Mouse (Mus musculus) limb, embryonic 15.5 days (tissue): Measurements from ENCODE around the gene Ppid. TPM values are rescaled to one million over a fixed set of nuclear protein-coding genes. Genes with fewer than 3 reads are reported as not detected.
"Not testable (repeated sequence)": the region's sequence is repeated elsewhere in the genome, so short reads cannot be mapped to it uniquely, and the experiment has no call there.

Experiments used
- ATAC-seq: fragments of 200-750 bp; cut with Nextera tagmentation; 2 replicates; pipeline ENCODE4 v1.8.0; 2017; ENCODE audit warnings: low read depth, moderate TSS enrichment; ENCODE audit not compliant: insufficient number of reproducible peaks, low FRiP score, low TSS enrichment
- H3K27ac ChIP-seq: fragments of 300-500 bp; sonication (generic); 2 replicates; pipeline ENCODE4 v1.5.1; 2015; ENCODE audit warnings: moderate library complexity, mild to moderate bottlenecking, inconsistent platforms
- H3K27me3 ChIP-seq: fragments of 300-500 bp; sonication (generic); 2 replicates; pipeline ENCODE4 v1.6.1; 2015; ENCODE audit warnings: inconsistent platforms
- H3K36me3 ChIP-seq: fragments of 300-500 bp; sonication (generic); 2 replicates; pipeline ENCODE4 v1.6.1; 2015; ENCODE audit warnings: inconsistent platforms
- H3K4me1 ChIP-seq: fragments of 300-500 bp; sonication (generic); 2 replicates; pipeline ENCODE4 v1.6.1; 2015; ENCODE audit warnings: inconsistent platforms
- H3K4me2 ChIP-seq: fragments of 300-500 bp; sonication (generic); 2 replicates; pipeline ENCODE4 v1.6.1; 2015; ENCODE audit warnings: mild to moderate bottlenecking, inconsistent platforms
- H3K4me3 ChIP-seq: fragments of 300-500 bp; sonication (generic); 2 replicates; pipeline ENCODE4 v1.5.1; 2015; ENCODE audit warnings: mild to moderate bottlenecking, inconsistent platforms
- H3K9ac ChIP-seq: fragments of 300-500 bp; sonication (generic); 2 replicates; pipeline ENCODE4 v1.6.1; 2015; ENCODE audit warnings: inconsistent platforms
- H3K9me3 ChIP-seq: fragments of 300-500 bp; sonication (generic); 2 replicates; pipeline ENCODE4 v1.6.1; 2016; ENCODE audit warnings: inconsistent platforms
- WGBS: fragments of 180-500 bp; shearing (Covaris S2); methylation state at CpG from one replicate; pipeline ENCODE4 v1.1.7; 2015; 5-methylcytosine and 5-hydroxymethylcytosine counted together
- polyA plus RNA-seq: library from polyadenylated mRNA; unstranded; fragments of >200 nt; fragmentation: Nextera tagmentation; extraction: Ambion mirVana; gene quantifications from 2 replicates; pipeline ENCODE4 v1.2.1, GENCODE M21; 2015

Gene Ppid
- polyA plus RNA-seq, 1 experiment from 2014 or later, result 157 TPM

- H3K36me3 ChIP-seq, result no peaks in the 10 kb centered on the region
- H3K9ac ChIP-seq, result no peak overlapping the region
- no peaks in the 10 kb centered on the region for H3K27me3 ChIP-seq
- H3K4me1 ChIP-seq, result peaks cover 7% of the 10 kb centered on the region
- no peak overlapping the region for H3K27ac ChIP-seq
- H3K9me3 ChIP-seq, result no peaks in the 10 kb centered on the region
- no peak for ATAC-seq
- no peak overlapping the region for H3K4me2 ChIP-seq
- H3K4me3 ChIP-seq, result no peak overlapping the region
- WGBS, result 86% methylated on average over 10 of the region's 10 CpGs
These were observed 29.1 kb upstream of the Ppid start for GRCm38 (mm10) chr3:79561784-79562715.

- no peak for ATAC-seq
- no peak overlapping the region for H3K4me3 ChIP-seq
- peaks cover 8% of the 10 kb centered on the region for H3K4me1 ChIP-seq
- H3K9me3 ChIP-seq, result no peaks in the 10 kb centered on the region
- H3K27ac ChIP-seq, result no peak overlapping the region
- H3K27me3 ChIP-seq, result no peaks in the 10 kb centered on the region
- H3K36me3 ChIP-seq, result no peaks in the 10 kb centered on the region
- no peak overlapping the region for H3K4me2 ChIP-seq
- no peak overlapping the region for H3K9ac ChIP-seq
- whole genome bisulfite sequencing, result 63% methylated on average over 2 of the region's 2 CpGs
These were observed 27.6 kb upstream of the Ppid start for GRCm38 (mm10) chr3:79563511-79563910.

DNA sequence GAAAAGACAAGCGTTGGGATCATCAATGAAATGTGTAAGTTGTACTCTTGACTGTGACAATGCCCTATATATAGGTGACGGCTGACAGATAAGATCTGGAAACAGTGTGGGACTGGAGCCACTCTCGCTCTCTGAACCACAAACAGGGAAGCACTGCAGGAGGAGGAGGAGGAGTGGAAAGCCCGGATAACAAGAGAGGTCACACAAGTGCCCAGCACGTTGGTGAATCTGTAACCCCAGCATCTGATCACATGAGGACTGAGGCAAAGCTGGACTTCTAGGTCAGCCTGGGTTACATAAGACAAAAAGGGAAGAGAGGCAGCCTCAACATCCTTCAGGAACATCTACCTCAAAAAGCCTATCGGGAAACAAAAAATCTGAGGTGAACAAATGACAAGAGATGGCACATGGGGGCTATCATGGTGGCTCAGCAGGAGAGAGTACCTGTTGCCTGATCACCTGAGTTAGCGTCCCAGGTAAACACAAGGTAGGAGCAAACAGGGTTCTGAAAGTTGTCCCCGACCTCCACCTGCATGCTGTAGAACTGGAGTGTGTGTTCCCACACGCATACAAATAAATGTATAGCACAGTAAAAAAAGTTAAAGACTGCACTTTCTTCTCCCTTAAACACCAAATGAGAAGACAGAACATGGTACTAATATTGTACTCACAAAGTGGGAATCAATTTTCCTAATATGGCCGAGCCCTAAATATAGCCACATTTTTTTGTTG lies 26.1 kb upstream of the Ppid start:
- H3K4me3 ChIP-seq, result no peak overlapping the region
- 83% methylated on average over 10 of the region's 10 CpGs for WGBS
- no peak for ATAC-seq
- peaks cover 8% of the 10 kb centered on the region for H3K4me1 ChIP-seq
- no peak overlapping the region for H3K4me2 ChIP-seq
- H3K9ac ChIP-seq, result no peak overlapping the region
- no peaks in the 10 kb centered on the region for H3K9me3 ChIP-seq
- no peaks in the 10 kb centered on the region for H3K36me3 ChIP-seq
- H3K27ac ChIP-seq, result no peak overlapping the region
- H3K27me3 ChIP-seq, result no peaks in the 10 kb centered on the region

DNA sequence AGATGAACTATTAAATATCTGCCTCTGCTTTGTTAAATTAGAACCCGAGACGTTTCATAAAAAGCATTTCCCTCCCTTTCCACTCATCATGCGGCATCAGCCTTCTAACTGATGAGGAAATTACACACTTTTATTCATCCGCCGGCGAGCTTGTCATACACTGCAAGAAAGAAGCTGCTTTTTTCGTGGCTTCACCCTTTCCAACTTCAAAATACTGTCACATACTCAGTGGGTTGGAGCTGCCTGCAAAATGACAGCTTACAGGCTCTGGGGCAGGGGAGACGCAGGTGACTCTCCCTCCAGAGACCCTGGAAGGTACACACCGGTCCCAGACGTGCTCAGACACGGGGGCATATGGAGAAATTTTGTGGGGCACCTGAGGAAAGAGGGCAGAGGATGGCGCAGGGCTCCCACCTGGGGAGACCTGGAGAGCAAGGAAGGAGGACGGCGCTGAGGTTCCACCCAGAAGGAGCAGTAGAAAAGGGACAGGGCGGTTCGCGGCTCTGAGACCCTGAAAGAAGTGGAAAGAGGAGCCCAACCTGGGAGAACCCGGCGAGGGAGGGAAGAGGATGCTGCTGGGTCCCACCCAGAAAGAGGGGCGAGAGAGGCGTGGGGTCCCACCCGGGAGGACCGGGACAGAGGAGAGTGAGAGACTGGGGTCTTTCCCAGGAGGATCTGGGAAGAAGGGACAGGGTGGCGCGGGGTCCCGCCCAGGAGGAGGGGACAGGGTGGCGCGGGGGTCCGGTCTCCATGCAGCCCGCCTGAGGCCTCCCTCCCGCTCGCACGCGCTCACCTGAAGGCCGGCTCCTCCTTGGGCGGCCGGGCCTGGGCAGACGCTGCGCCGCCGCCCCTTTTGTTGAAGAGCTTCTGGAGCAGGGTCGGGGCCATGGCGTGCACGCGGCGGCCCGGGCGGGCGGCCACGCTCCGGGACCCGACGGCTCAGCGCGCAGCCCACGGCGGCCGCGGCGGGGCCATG lies 24.1 kb upstream of the Ppid start:
- H3K36me3 ChIP-seq, result no peaks in the 10 kb centered on the region
- peak overlapping the region; percentile 90 for H3K4me2 ChIP-seq
- H3K4me1 ChIP-seq, result peaks cover 8% of the 10 kb centered on the region
- H3K9ac ChIP-seq, result peak overlapping the region; percentile 71
- peak overlapping the region; percentile 85 for H3K27ac ChIP-seq
- H3K27me3 ChIP-seq, result no peaks in the 10 kb centered on the region
- WGBS, result 3% methylated on average over 57 of the region's 60 CpGs
- no peaks in the 10 kb centered on the region for H3K9me3 ChIP-seq
- peak; percentile 20; the same call in 1 of the 2 replicates for ATAC-seq
- H3K4me3 ChIP-seq, result peak overlapping the region; percentile 80

DNA sequence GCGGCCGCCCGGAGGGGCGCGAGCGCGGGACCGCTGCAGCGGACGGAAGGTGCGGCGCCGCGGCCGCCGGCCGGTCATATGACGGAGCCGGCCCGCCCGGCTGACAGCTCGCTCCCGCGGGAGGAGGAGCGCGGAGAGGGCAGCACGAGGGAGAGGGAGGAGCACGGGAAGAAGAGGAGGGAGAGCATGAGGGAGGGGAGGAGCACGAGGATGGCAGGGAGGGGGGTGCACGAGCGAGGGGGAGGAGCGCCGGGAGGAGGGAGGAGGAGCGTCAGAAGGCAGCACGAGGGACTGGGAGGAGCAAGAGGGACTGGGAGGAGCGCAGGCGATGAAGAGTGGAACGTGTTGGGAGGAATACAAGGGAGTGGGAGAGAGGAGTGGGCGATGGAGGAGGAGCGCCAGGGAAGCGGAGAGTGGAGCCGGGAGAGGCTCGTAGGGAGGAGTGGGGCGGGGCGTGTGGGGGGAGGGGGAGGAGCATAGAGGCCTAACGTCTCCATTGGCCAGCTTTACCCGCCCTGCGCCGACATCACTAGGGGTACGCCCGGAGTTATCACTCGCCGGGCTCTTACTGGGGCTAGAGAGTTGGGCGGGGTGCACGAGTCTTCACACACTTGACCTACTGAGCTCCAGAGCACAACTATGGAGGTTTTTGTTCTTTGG lies 23.3 kb upstream of the Ppid start, which contains the start of gene Fnip2:
Fnip2 (minus strand) TSS at position 94 of the 660 bp plus-strand sequence.
- Histone ChIP-seq H3K4me3 (peak within 1 kb of the TSS; percentile 80), H3K27ac (peak within 1 kb of the TSS; percentile 85), H3K4me1 (peaks cover 8% of the 10 kb centered on the region), H3K9me3 (no peaks in the 10 kb centered on the region), H3K27me3 (no peaks in the 10 kb centered on the region), H3K36me3 (no peaks in the 10 kb centered on the region), H3K4me2 (peak within 1 kb of the TSS; percentile 90), H3K9ac (peak within 1 kb of the TSS; percentile 71)
- under 1% methylated on average over 53 of the region's 55 CpGs for WGBS
- ATAC-seq, result peak; percentile 97

GRCm38 (mm10) chr3:79568629-79569350 lies 22.4 kb upstream of the Ppid start:
- no peaks in the 10 kb centered on the region for H3K27me3 ChIP-seq
- no peak overlapping the region for H3K9ac ChIP-seq
- H3K4me1 ChIP-seq, result peaks cover 8% of the 10 kb centered on the region
- H3K36me3 ChIP-seq, result no peaks in the 10 kb centered on the region
- no peaks in the 10 kb centered on the region for H3K9me3 ChIP-seq
- peak overlapping the region; percentile 90 for H3K4me2 ChIP-seq
- H3K27ac ChIP-seq, result peak overlapping the region; percentile 85
- WGBS, result 63% methylated on average over 13 of the region's 16 CpGs
- peak overlapping the region; percentile 80 for H3K4me3 ChIP-seq
- no peak for ATAC-seq

GRCm38 (mm10) chr3:79569351-79569681 lies 21.8 kb upstream of the Ppid start:
- ATAC-seq, result no peak
- peaks cover 8% of the 10 kb centered on the region for H3K4me1 ChIP-seq
- no peaks in the 10 kb centered on the region for H3K36me3 ChIP-seq
- no peaks in the 10 kb centered on the region for H3K27me3 ChIP-seq
- no peak overlapping the region for H3K27ac ChIP-seq
- no peak overlapping the region for H3K4me3 ChIP-seq
- 83% methylated on average over 3 of the region's 3 CpGs for WGBS
- no peak overlapping the region for H3K9ac ChIP-seq
- H3K4me2 ChIP-seq, result no peak overlapping the region
- no peaks in the 10 kb centered on the region for H3K9me3 ChIP-seq

DNA sequence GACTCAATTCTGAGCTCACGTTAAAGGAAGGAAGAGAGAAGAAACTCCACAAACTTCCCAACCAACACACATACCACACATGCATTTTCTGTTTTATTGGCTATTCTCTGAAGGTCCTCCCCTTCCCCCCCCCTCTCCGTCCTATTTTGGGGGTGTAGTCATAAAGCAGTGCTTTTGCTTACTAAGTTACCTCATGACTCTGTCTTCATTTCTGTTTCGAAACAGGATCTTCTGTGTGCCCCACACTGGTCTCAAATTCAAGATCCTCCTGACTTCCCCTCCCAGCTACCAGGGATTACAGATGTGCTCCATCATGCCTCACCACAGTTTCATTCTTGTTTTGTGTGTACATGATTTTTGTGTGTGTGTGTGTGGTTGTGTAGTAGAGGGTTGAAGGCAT lies 18.7 kb upstream of the Ppid start:
- Histone ChIP-seq H3K9ac (no peak overlapping the region), H3K4me2 (no peak overlapping the region), H3K9me3 (no peaks in the 10 kb centered on the region), H3K27ac (no peak overlapping the region), H3K4me3 (no peak overlapping the region), H3K4me1 (peaks cover 8% of the 10 kb centered on the region; the same call in 1 of the 2 replicates), H3K36me3 (no peaks in the 10 kb centered on the region), H3K27me3 (no peaks in the 10 kb centered on the region)
- WGBS, result 49% methylated on average over 2 of the region's 3 CpGs
- no peak for ATAC-seq

GRCm38 (mm10) chr3:79573376-79573775 lies 17.8 kb upstream of the Ppid start:
- not testable (repeated sequence) for H3K4me2 ChIP-seq, H3K9ac ChIP-seq, H3K4me1 ChIP-seq, H3K27me3 ChIP-seq, ATAC-seq, H3K27ac ChIP-seq, H3K36me3 ChIP-seq, H3K9me3 ChIP-seq, H3K4me3 ChIP-seq
- 92% methylated on average over 5 of the region's 5 CpGs for WGBS

GRCm38 (mm10) chr3:79574336-79574735 lies 16.8 kb upstream of the Ppid start:
- peaks cover 8% of the 10 kb centered on the region; the same call in 1 of the 2 replicates for H3K4me1 ChIP-seq
- 92% methylated on average over 3 of the region's 3 CpGs for WGBS
- H3K4me2 ChIP-seq, result no peak overlapping the region
- no peak overlapping the region for H3K4me3 ChIP-seq
- ATAC-seq, result no peak
- no peaks in the 10 kb centered on the region for H3K36me3 ChIP-seq
- H3K9me3 ChIP-seq, result no peaks in the 10 kb centered on the region
- H3K9ac ChIP-seq, result no peak overlapping the region
- no peak overlapping the region for H3K27ac ChIP-seq
- H3K27me3 ChIP-seq, result no peaks in the 10 kb centered on the region
